Comparison of ENCODE assay signal across 8 mouse cellular contexts in the genomic region with DNA sequence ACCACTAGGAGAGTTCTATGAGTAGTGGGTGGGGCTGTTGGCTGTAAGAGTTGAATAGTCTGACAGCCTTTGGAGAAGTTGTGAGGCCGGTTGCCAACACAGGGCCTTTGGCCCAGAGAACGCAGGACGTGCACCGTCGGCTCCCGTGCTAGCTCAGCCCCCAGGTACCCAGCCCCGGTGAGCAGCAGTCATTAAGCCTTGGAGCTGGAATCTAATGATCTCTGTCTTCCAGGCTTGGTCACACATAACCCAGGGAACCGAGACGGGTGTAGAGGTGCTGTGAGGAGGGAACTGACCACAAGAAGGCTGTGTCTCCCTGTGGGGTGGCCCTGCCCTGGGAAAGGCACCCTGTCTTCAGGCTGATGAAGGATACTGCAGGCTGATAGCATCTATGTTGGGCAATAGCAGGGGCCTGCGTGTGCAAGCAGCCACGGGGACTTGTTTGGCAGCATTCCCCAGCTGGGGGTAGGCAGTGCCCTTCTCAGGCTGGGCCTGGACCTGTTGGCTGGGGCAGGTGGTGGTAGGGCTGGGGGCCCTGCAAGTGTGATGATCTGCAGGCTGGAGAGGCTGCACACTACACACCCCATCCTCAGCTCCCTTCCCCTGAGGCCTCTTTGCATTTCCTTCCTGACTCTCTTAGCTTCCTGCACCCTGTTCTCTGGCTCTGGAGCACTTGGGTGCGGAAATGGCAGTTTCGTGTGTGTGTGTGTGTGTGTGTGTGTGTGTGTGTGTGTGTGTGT.
DNase-seq lines count a peak whose midpoint lies in the region; ATAC-seq and TF ChIP-seq lines count a peak whose summit lies in the region.

No protein-coding gene starts in this region.

- no peak overlapping the region for H3K4me3 ChIP-seq in bone marrow macrophage, adult 2 months (ENCODE audit: insufficient read depth, low read length)
- H3K4me3 ChIP-seq in intestine, postnatal 0 days (ENCODE audit: low read depth, low read length), result no peak overlapping the region
- H3K4me3 ChIP-seq in lung, embryonic 14.5 days (ENCODE audit: low read depth, low read length), result no peak overlapping the region

- peaks cover 77% of the 10 kb centered on the region for H3K36me3 ChIP-seq in intestine, postnatal 0 days (ENCODE audit: control insufficient read depth, insufficient read depth)
- H3K36me3 ChIP-seq in lung, embryonic 14.5 days (ENCODE audit: insufficient read depth), result peaks cover 59% of the 10 kb centered on the region

- no peak overlapping the region for H3K9ac ChIP-seq in intestine, postnatal 0 days (ENCODE audit: low read depth, low read length)
- H3K9ac ChIP-seq in lung, embryonic 14.5 days, result peak overlapping the region; percentile 25

- H3K9me3 ChIP-seq in intestine, postnatal 0 days (ENCODE audit: control insufficient read depth), result no peaks in the 10 kb centered on the region
- no peaks in the 10 kb centered on the region for H3K9me3 ChIP-seq in lung, embryonic 14.5 days (ENCODE audit: low read depth, low read length)

- peak; percentile 65 for DNase-seq in lung, embryonic 14.5 days
- DNase-seq in urinary bladder, postnatal 10 days (ENCODE audit: low spot score), result peak; percentile 42
- no peak for DNase-seq in left cerebral cortex, adult 9 months (ENCODE audit: low spot score in 2 of 2)
- DNase-seq in adrenal gland, postnatal 14 days, result no peak
- no peak for DNase-seq in adrenal gland, postnatal 4 days (ENCODE audit: low spot score in 2 of 2)

- no peak for TF ChIP-seq POLR2A in bone marrow macrophage, adult 2 months (IDR thresholded peaks at IDR 0.05; ENCODE audit: borderline replicate concordance, low read depth, low read length)

- H3K27me3 ChIP-seq in intestine, postnatal 0 days (replicated peaks; ENCODE audit: control insufficient read depth, insufficient read depth, low read length), result no peaks in the 10 kb centered on the region
- no peaks in the 10 kb centered on the region for H3K27me3 ChIP-seq in lung, embryonic 14.5 days (ENCODE audit: insufficient read depth, low read length)

- H3K27ac ChIP-seq in bone marrow macrophage, adult 2 months (ENCODE audit: insufficient read depth, low read depth, low read length), result peak overlapping the region; percentile 53
- no peak overlapping the region; the same call in 1 of the 2 replicates for H3K27ac ChIP-seq in intestine, postnatal 0 days (ENCODE audit: low read depth, low read length)
- H3K27ac ChIP-seq in lung, embryonic 14.5 days (ENCODE audit: low read depth), result peak overlapping the region; percentile 81

- no peak overlapping the region for H3K4me2 ChIP-seq in intestine, postnatal 0 days (replicated peaks; ENCODE audit: low read depth)
- H3K4me2 ChIP-seq in lung, embryonic 14.5 days, result peak overlapping the region; percentile 26; the same call in 1 of the 2 replicates

- peak; percentile 63 for ATAC-seq in CD4-positive, CD25-positive, alpha-beta regulatory T cell, adult 4 months
- ATAC-seq in intestine, postnatal 0 days, result peak; percentile 31; the same call in 1 of the 2 replicates
- peak; percentile 50 for ATAC-seq in lung, embryonic 14.5 days (ENCODE audit: insufficient read depth)

- peaks cover 35% of the 10 kb centered on the region for H3K4me1 ChIP-seq in bone marrow macrophage, adult 2 months (ENCODE audit: control insufficient read depth, insufficient read depth, low read length)
- H3K4me1 ChIP-seq in intestine, postnatal 0 days (replicated peaks; ENCODE audit: control insufficient read depth, insufficient read depth, low read length), result peaks cover 3% of the 10 kb centered on the region; the same call in 1 of the 2 replicates
- H3K4me1 ChIP-seq in lung, embryonic 14.5 days (ENCODE audit: insufficient read depth), result peaks cover 41% of the 10 kb centered on the region

- TF ChIP-seq CTCF in bone marrow macrophage, adult 2 months (IDR thresholded peaks at IDR 0.05; ENCODE audit: low read depth, low read length), result no peak
- no peak for TF ChIP-seq CTCF in intestine, postnatal 0 days (IDR thresholded peaks at IDR 0.05; ENCODE audit: low read depth)
- no peak for TF ChIP-seq CTCF in lung, embryonic 14.5 days (IDR thresholded peaks at IDR 0.05; ENCODE audit: low read depth)

- 36% methylated on average over 13 of the region's 13 CpGs for WGBS in intestine, postnatal 0 days
- 42% methylated on average over 13 of the region's 13 CpGs for WGBS in lung, embryonic 14.5 days

Comparison
In these comparisons a context has a peak if more than half of its experiments do, and no peak if none do; other contexts are left out.
1. DNase-seq: peak in lung, embryonic 14.5 days (single experiment) and urinary bladder, postnatal 10 days (single experiment); none in left cerebral cortex, adult 9 months (0 of 2), adrenal gland, postnatal 14 days (single experiment) and adrenal gland, postnatal 4 days (0 of 2).
2. Peak in every context shown above with its lines, with median percentiles within 50 percentile points of each other: ATAC-seq.